Mouse (Mus musculus) E14TG2a.4 (cell line): ENCODE data around the gene Gper1.

Experiments
- CTCF ChIP-seq: conservative IDR thresholded peaks from 2 replicates; pipeline ENCODE4 v1.5.1; 2014; ENCODE audit warnings: low read length
- NANOG ChIP-seq: IDR thresholded peaks from 2 replicates; pipeline ENCODE4 v1.6.1; 2014; ENCODE audit warnings: borderline replicate concordance, low read length, mixed read lengths
- POU5F1 ChIP-seq: IDR thresholded peaks from 2 replicates; pipeline ENCODE4 v1.6.1; 2014; ENCODE audit warnings: low read length, borderline replicate concordance

DNA sequence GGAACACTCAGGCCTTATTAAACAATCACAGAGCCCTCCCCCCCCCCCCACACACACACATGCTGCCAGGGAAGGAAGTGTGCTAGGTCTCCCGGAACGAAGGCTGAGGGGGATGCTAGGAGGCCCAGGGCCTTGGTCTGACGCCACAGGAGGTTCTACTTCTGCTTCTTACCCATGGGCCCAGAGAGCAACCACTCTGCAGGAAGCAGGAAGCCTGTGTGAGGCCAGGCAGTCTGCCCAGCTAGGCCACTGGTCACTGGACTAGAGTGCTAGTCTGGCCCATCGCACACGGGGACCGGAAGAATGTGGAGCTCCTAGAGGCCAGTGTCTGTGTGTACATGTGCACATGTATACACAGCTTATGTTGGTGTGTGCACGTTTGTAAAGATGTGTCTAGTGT, 14.4 kb upstream of the Gper1 start:
- TF ChIP-seq CTCF (no peak), NANOG (no peak), POU5F1 (no peak)
